Mouse (Mus musculus) urinary bladder, postnatal 14 days (tissue): ENCODE data around the gene Inhbc.

ENCODE experiments used
- DNase-seq: peaks from one replicate; pipeline ENCODE4 v3.0.0; 2021; ENCODE audit warnings: low spot score

Inhbc gene

DNA sequence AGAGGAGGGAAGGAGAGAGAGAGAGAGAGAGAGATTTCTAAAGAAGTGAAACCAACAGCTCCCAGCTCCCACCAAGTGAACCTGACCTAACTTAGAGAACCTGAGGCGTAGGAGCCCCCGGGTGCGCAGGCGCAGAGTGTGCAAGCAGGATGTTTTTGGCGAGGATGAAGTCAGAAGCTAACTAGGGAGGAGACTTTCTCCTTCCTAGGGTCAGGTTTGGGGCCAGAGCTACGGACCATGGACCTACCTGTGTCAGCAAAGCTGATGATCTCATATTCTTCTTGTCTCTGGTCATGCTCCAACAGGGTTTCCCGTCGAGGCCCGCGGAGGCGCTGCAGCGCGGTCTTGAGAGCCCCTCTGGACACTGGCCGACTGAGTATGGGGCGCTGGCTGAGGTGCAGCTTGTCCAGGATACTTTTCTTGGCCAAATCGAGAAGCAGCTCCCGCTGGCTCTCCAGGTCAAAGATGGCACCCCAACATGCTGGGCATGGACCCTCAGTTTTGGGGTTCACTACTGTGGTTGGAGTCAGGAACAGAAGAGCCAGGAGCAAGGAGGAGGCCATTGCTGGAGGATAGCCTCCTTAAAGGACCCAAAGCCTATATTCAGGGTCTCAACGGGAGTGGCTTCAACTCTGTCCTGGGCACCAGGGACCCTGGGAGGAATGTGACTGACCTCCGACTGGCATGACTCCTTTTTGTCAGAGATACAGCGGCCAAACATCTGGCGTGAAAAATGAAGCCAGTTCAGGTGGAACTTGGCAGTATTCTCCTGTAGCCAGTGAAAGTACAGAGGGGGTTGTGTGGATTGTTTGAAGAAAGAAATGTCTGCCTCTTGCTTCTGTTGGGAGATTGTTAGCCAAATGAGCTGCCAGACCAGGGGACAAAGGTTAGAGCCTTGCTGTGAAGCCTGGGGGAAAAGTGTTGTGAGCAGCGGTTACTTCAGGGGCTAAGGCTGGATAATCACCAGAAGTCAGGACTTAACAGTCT, at the start of gene Inhbc:
Gene Inhbc (minus strand): TSS at position 598 of the 987 bp plus-strand sequence.
- DNase-seq = no peak

DNA sequence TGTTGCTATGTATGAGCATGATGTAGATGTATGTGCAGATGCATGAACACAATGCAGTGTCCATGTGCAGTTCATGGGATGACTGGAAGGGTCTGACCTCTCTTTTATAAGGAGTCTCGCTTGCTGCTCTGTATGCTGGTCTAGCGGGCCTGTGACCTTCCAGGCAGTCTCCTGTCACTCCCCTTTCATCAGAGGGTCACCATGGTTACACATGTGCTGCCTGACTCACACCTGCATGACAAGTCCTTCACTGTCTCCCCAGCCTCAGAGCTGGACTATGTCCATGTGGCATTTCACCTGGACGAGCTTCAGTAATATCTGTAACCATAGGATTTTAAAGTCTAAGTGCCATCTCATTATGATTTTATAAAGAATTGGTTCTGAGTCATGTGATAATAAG, 43.9 kb upstream of the Inhbc start:
- DNase-seq = no peak

DNA sequence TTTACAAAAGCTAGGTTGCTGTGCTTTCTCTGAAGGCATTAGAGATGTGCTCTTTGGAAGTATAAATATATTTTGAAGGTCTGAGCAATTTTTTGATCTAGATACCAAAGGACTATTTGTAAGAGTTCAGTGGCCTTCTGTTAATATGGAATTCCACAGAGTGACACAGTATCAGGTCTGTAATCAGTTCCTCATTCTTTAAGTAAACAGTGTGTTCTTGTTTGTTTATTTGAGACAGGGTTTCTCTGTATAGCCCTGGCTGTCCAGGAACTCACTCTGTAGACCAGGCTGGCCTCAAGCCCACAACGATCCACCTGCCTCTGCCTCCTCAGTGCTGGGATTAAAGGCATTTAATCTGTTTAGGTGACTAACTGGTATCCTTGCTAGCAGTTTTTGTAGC, 43.4 kb upstream of the Inhbc start:
- no peak for DNase-seq

DNA sequence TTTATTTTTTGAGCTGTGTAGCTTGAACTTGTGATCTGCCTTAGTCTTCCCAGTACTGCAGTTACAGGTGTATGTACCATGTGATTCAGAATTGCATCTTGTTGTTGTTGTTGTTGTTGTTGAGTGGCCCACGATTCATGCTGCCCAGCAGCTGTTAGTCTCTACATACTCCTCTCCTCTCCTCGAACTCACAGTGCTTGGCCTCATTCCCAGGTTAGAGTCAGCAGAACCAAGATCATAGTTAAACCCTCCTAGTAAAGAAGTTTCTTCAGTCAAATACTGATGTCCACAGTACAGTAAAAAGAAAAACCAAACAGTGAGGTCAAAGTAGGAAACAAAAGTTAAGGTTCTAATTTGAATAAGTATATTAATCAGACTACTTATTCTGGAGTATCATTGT, 42.5 kb upstream of the Inhbc start:
- no peak for DNase-seq

DNA sequence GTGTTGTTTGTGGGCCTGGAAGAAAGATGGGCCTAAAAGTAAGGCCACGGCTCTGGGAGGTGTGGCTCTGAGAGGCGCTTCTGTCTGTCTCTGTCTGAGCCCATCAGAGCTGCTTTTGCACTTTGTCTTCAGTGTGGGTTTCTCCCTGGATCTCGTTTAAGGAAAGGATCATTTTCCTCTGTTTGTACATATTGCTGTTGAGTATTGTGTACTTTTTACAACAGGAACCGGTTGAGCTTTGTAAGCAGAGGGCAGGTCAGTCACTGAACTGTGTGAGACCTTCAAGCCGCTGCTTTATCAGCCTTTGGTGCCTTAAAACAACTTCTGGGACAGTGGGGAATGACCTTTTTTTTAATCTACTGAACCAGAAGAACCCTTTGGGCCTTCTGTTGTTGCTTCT, 41.9 kb upstream of the Inhbc start:
- DNase-seq = no peak

DNA sequence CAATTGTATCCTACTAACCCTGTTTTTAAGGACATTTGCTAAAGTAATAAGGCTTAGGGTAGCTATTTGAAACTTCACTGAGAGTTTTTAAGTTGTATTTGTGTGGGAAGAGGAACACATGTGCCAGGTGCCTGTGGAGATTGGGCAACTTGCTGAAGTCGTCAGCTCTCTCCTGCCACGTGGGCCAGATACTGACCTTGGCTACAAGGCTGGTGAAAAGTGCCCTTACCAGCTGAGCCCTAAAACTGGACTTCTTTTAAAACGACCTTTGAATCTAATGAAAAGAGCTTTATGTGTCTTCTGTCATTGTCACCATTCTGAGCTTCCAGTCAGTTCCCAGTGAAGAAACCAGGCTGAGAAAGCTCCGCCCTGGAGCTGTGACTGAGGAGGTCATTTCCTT, 37.2 kb upstream of the Inhbc start:
- no peak for DNase-seq

DNA sequence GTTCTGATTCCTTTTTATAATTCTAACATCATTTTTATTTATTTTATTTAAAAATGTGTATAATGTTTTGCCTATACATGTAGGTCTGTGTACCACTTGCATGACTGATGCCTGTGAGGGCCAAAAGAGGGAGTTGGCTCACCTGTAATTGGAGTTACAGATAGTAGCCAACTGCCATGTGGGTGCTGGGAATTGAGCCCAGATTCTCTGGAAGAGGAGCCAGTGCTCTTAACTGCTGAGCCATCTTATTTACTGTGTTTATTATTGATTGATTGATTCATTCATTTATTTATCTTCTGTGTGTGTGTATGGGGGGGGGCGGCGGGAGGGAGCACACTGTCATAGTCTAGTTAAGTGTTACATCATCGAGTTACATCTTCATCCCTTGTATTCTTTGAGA, 34.5 kb upstream of the Inhbc start:
- DNase-seq = no peak

DNA sequence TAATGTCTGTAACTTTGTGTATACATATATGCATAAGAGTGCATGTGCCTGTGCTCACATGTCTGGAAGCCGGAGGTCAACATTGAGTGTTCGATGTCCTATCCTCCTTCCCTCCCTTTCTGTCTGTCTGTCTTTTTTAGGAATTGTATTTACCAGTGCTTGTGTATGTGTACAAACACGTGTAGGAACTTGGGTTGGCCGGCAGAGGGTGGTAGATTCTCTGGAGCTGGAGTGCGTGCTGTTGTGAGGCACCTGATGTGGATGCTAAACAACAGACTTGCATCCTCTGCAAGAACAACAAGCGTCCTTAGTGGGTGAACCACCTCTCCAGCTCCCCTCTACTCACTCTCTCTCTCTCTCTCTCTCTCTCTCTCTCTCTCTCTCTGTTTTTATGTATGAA, 21.5 kb upstream of the Inhbc start:
- DNase-seq = no peak

DNA sequence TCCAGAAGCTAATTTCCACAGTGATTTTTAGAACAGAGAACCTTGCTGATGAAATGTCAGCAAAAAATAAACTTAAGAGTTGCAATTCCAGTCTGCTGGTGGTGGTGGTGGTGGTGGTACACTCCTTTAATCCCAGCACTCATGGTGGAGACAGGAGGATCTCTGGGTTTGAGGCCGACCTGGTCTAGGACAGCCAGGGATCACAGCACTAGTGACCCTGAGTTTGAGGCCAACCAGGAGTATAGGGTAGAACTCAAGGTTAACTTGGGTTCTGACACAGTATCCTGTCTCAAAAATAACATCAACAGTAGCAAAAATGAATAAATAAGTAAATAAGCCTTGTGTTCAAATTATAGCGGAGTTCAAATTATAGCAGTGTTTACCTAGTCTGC, 11.5 kb upstream of the Inhbc start:
- no peak for DNase-seq

DNA sequence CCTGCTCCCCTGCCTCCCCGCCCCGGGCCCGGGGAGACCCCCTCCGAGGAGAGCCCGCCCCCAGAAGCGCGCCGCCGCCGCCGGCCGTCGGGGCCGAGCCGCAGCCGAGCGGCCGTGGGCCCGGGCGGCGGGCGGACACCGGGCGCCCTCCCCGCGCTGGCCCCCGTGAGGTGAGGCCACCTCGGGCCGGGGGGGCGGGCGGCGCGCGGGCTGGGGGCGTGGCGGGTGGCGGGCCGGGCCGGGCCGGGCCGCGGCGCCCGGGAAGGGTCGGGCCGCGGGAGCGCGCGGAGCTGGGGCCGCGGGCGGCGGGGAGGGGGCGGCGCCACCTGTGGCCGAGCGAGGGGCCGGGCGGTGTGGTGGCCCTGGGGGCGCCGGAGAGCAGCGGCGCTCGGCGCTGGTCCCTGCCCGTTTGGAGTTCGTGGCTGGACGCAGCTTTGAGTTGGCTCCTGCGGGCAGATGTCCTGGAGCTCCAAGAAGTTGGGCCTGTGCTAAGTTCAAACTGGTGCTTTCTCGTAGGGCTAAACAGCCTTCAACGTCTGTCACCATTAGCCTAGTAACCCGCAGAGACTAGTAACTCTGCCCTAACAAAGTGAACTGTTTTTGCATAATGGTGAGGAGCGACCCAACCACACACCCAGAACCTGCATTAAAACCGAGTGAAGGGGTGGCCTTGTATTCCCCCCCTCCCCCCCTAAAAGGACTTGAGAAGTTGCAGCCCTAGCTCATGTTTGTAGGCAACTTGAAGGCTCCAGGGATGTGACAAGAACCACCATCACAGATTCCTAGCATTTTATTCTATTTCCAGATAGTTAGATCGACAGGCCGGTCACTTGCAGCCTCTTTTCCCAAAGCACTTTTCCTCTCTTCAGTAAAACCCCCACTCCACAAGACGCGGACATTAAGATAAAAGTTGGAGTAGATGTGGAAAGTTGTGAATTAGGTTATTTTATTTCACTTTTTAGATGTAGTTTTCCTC, 10.8 kb upstream of the Inhbc start:
- DNase-seq = peak; percentile 63

DNA sequence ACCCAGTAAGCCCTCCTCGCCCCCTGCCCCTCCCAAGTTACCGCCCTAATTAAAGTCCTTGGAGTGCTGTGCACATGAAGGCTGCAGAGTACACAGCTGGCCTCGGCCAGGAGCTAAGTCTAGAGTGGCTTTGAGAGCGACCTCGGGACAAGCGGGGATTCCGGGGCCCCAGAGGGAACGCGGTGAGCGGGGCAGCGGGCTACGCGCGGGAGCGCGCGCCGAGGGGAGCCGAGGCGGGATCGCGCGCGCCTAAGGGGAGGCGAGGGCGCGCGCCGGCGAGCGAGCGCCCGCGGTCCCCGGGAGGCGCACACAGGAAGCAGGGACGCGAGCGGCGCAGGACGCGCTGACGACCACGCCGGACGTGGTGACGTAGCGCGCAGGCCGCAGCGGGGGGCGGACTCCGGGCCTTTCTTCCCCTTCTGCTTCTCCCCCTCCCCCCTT, 10.0 kb upstream of the Inhbc start, which contains the start of gene R3hdm2:
Gene R3hdm2 (plus strand): TSS at position 77 of the 441 bp plus-strand sequence.
- DNase-seq = peak; percentile 93

DNA sequence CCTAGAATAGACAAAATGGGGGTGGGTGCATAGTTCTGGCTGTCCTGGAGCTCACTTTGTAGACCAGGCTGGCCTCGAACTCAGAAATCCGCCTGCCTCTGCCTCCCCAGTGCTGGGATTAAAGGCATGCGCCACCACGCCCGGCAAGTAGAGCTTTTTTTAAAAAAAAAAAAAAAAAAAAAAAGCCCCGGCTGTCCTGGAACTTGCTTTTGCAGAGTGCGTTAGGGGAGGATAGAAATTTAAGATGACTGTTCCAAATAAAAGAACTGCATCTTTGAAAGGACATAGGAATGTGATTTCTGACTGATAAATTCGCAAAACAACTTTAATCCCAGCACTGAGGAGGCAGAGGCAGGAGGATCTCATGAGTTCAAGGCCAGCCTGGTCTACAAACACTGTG, 9.4 kb upstream of the Inhbc start:
- DNase-seq = no peak

DNA sequence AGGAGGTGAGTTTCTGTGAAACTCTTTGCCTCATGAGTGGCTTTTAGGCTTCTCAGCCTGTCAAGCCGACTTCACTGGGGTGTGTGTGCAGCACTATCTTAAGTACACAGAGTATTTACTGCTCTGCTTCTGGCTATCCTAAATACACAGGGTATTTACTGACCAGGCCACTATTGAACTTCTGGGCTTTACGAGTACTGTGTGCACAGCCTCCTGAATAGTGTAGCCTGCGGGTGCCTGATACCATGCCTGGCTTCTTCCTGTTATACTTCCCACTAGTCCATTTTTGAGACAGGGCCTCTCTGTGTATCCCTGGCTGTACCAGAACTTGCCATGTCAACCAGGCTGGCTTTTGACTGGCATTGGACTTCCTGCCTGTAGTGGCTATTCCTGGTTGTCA, 7.5 kb upstream of the Inhbc start:
- DNase-seq = no peak

DNA sequence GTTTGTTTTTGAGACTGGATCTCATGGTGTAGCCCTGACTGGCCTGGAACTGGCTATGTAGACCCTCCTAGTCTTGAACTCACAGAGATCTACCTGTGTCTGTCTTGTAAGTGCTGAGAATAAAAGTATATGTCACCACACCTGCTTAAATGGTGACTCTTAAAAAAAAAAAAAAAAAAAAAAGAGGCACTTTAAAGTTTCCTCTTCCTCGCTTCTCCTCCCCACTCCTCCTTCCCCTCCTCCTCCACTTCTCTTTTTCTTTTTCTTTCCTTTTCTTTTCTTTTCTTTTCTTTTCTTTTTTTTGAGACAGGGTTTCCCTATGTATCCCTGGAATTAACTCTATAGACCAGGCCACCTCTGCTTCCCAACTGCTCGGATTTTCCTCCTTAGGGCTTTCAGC, 792 bp upstream of the Inhbc start:
- DNase-seq = no peak

DNA sequence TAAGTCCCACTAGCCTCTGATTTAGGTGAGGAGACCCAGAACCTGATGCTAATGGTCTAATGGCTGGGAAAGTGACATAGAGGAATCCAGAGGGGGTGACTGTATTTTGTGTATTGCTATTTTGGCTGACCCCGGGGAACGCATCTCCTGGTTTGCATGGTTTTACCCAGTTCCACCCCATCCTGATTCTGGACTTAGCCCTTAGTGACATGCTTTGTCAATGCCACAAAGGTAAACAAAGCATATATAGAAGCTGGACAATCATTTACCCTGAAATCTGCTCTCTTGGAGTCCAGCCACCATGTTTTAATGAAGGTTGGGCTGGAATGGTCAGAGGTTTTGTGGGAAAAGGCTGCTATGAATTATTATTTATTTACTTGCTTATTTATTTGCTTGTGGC, 2.0 kb downstream of the Inhbc start:
- no peak for DNase-seq

DNA sequence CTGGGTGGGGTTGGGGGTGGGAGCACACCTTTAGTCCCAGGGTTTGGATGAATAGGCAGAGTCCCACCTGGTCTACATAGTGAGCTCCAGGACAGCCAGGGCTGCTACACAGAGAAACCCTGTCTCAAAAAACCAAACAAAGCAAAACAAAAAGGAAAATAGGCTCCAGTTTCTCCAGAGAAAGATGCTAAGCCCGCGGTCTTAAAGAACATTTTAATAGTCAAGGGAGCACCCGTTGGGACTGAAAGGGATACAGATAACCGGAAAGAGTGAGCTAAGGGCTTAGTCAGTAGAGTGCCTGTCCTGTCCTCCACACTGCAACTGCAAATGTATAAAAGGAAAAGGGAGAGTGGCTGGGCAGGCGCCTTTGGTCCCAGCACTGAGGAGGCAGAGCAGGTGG, 3.1 kb downstream of the Inhbc start:
- no peak for DNase-seq

DNA sequence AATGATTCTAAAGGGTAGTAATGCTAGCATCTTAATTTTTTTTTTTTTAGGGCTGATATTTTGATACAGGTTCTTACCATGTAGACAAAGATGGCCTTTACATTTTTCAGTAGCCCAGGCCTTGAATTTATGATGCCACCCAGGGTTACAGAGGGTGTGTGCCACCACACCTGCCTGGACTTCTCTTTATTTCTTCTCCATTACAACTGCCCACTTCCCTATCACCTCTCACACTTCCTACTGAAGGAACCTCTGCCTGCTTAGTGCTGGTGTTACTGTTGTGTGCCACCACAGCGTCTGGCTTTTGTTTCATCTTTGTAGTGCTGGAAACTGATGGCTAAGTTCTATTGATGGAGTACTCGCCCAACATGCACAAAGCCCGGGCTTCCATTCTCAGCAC, 9.5 kb downstream of the Inhbc start:
- DNase-seq = no peak

DNA sequence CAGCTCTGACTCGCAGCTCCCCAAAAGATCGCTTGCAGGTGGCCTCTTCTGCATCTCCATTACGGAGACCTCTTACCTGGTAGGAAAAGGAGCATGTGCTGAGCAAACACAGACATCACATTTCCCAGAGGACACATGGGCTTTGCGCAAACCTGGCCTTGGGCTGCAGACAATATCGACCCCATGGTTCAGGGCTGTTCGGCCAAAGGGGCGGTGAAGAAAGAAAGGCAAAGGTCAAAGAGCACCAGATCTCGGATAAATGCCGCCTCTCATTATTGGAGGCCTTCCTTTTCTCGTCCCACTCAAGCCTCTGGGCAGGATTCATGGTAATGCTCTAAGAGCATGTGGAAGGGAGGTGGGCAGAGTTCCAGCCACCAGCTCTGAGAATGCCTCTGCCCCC, 14.9 kb downstream of the Inhbc start:
- no peak for DNase-seq

DNA sequence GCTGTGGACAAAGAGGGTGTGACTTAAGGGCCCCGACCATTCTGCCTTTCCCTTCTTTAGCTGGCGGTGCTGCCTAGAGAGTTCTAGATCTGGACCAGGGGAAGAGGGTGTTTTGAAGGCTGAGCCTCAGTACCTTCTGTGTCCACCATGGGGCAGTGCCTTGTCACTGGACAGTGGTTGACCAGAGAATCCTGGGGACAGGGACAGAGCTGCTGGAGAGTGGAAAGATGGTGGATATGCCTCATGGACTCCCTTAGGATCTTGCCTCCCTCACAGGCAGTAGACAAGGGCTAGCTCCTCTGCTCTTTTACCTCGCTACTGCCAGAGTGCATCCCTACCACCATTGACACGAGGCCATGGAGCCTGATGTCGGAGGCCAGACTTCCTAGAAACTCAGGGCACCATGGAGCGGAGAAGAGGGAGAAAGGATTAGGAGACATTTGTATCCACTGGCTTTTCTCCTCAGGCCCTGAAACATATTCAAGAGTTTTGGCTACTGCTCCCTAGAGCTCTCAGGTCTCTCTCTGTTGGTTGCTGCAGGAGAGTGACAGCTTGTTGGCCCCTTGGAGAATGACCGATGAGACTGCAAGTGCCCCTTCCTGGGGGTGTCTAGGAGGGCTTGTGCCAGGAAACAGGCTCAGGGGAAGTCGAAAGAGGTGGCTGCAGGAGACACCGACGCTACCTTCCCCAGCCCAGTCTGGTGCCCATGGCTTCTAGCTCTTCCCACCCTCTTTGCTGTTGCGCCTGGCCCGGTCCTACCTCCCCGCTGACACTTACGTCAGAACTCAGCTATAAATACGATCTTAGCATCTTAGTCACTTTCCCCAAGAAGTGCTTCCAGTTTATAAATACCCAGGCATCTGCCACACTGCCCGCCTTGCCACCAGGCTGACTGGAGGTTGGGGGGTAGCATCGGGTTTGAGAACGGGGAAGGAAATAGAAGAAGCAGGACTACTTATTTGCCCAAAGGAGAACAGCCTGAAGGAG, 16.0 kb downstream of the Inhbc start, which contains the start of gene Inhbe:
Gene Inhbe (minus strand): TSS at position 503 of the 987 bp plus-strand sequence.
- DNase-seq = no peak

DNA sequence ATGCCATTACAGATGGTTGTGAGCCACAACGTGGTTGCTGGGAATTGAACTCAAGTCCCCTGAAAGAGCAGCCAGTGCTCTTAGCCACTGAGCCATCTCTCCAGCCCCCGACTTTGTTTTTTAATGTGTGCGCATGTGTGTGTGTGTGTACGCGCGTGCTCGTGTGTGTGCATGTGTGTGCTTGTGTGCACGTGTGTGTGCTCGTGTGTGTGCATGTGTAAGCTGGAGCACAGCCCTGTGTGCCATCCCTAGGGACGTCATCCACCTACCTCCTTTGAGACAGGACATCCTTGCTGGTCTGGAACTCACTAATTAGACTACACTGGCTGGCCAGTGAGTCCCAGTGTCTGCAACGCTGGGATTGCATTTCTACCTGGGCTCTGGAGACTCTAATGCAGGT, 17.5 kb downstream of the Inhbc start:
- DNase-seq = no peak

DNA sequence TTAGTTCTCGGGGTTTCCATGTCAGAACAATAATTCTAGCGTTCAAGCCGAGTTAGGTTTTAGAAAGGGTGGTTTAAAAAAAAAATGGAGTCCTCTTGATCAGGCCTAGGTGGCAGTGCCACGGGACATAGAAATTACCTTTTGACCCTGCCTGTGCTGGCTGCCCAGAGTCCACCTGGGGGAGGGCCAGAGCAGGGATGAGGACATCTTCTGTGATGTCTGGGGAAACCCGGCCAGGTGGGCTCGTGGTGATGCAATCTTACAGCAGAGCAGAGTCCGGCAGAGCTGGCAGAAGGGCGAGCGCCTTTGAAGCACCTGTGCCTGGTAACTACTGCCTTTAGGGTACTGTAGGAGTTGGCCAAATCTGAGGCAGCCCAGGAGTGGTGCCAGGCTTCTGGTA, 18.0 kb downstream of the Inhbc start:
- no peak for DNase-seq
